Mouse (Mus musculus) mouse embryonic stem cell (cell line): ENCODE data around the gene Fignl1.

ENCODE experiments used
- in situ Hi-C, 2 experiments: fragments of 300-500 bp; cut with MboI; formaldehyde crosslinking; loops; 1 replicate in 1 of 2; 3 replicates in 1 of 2; pipeline ENCODE4 v1.14.3; 2019 to 2020; ENCODE audit warnings: low sequenced_read_pairs in 2 of 2, low pct_unique_long_range_greater_than_20kb in 1 of 2, mixed read lengths in 1 of 2; ENCODE audit not compliant: unreplicated experiment in 1 of 2

Gene Fignl1

DNA sequence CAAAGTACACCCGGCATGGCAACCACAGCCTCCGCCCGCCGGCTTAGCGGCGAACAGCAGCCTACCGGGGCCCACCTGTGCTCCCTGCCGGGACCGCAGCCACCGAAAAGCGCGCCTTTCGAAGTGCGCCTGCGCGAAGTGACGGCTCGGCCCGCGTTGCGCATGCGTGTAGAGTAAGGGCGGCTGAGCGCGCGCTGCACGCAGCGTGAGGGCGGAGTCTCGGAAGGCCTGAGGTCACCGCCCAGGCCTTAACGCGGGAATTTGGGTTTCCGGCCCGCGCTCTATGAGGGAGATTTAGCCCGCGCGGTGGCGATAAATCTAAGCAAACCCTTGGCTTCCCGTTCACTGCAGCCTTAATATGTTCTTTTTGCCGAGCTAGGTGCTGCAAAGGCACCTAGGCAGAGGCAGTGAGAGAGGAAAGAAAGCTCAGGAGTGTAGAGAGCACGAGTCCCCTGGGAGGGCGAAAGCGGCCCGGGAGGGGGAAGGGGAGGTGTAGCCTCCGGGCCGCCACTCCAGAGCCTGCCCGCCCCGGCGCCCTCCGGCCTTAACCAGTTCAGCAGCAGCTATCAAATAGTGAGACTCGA, at the start of gene Fignl1:
Gene Fignl1, minus strand, starts transcription at position 143 of the 584 bp plus-strand sequence.
- in situ Hi-C loops, result loop anchor here (25.0 kb wide), 1 partner anchor 728 kb away; no protein-coding TSS in a partner anchor

DNA sequence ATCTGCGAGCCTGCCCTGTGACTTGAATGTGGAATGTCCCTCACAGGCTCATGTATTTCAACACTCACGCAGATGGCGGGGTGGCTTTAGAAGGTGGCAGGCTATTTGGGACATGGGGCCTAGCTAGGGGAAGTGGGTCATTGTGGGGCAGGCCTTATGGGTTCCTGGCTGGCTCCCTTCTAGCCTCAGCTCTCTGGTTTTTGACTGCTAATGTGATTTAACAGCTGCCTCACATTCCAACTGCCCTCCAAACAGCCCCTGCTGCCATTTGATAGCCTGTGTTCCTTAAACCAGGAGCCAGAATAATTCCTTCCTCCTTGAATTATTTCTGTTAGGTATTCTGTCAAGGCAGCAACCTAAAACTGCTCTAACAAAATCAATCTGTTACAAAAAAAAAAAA, 48.2 kb upstream of the Fignl1 start:
- in situ Hi-C loops, result no loop called here

- in situ Hi-C loops, result no loop called here
Measured at GRCm38 (mm10) chr11:11855685-11856131, 46.9 kb upstream of the Fignl1 start.

GRCm38 (mm10) chr11:11855061-11855672, 46.4 kb upstream of the Fignl1 start:
- in situ Hi-C loops, result no loop called here

GRCm38 (mm10) chr11:11853731-11854461, 45.1 kb upstream of the Fignl1 start:
- in situ Hi-C loops, result no loop called here

GRCm38 (mm10) chr11:11851957-11852505, 43.3 kb upstream of the Fignl1 start:
- in situ Hi-C loops, result no loop called here

DNA sequence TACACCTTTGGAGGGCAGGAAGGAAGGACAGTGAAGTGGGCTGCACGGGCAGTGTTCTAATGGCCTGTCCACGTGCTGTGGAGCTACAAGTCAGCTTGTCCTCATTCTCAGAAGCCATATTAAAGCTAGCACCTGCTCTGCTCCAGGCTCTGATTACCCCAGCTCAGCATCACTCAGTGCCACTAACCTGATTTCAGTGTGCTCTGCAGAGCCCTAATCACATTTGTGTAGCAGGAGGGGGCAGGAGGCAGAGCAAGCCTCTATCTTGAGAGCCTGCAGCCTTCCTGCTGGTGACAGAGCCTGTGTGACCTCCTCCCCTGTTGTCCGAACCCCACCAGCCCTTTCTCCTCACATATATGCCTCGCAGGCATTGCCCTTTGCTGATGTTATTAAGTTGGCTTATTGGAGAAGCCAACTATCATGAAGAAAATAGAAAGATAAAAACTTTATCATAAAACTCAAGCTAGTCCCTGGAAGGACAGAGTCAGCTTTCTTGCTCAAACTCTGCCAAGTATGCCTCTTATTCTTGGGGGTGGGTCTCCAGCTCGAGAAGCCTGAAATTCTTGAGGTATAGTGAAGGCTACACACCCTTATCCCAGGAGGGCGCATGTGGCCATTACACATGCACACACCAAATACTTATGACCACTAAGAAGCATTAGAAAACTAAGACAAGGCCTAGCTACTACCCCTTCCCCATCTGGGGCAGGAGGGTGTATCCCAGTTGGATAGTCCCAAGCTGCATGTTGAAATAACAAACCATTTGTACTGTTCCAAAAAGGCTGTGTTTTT, 41.9 kb upstream of the Fignl1 start:
- in situ Hi-C loops, result no loop called here

DNA sequence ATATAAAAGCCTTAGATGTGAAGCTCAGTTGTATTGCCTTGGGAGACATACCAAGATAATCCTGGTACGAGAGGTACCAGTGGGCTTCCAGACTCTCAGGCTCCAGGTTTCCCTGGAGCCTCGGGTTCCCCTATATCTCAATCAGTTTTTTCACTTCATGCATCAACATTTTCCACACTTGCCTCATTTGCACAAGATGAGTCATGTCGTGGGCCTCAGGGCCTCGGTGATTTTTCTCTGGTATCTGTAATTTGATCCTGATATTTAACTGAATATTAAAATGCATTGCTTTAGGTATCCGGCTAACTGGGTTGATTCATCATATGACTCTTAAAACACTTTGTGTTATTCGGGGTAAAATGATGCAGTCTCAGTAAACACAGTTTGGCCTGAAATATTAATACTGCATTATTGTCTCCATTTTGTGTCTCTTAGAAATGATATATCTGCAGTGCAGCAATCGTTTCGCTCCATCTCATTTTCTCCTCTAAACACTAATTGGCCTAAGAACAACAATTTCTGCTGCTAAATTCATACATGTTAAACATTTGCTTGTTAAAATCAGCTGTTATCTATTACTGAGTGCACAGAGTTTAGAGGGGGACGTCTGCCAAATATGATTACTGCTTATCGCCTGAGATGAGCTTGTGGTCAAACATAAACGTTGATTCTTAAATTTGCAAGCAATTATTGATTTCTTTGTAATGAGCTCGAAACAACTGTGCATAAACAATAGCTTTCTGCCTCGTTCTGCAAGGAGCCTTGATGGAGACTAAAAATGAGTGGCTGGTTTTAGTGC, 41.0 kb upstream of the Fignl1 start:
- in situ Hi-C loops, result no loop called here

- in situ Hi-C loops, result no loop called here
Measured at GRCm38 (mm10) chr11:11848467-11848866, 39.7 kb upstream of the Fignl1 start.

- in situ Hi-C loops, result no loop called here
Measured at GRCm38 (mm10) chr11:11845044-11845443, 36.3 kb upstream of the Fignl1 start.

DNA sequence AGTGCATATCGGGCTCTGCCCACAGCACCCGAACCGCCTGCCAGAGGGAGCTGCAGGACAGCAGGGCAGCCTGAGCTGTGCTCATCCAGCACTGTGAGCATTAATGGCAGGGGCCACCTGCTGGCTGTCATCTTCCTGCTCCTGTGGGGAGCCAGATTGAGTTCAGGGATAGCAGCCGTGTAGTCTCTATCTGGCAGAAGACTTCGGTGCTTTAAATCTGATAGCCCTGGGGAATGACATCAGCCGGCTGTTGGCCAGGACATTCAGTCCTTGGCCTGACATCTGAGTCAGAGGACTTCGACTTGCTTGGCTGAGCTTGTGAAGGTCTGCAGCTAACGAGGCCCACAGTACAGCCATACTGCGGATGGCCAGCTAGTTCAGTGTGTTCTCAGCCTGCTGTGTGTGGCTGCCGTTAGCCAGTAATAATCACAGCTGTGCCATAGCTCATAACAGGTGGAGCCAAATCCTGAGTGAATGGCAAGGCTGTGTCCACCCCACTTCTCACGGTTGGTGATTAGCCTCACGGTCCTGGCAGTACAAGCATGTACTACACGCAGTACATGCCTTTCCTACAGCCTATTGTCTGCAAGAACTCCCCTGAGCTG, 35.7 kb upstream of the Fignl1 start:
- in situ Hi-C loops, result no loop called here

GRCm38 (mm10) chr11:11841590-11841989, 32.8 kb upstream of the Fignl1 start:
- in situ Hi-C loops, result no loop called here

- in situ Hi-C loops, result no loop called here
Measured at GRCm38 (mm10) chr11:11840746-11841145, 32.0 kb upstream of the Fignl1 start.

GRCm38 (mm10) chr11:11839874-11840273, 31.1 kb upstream of the Fignl1 start:
- in situ Hi-C loops, result no loop called here

DNA sequence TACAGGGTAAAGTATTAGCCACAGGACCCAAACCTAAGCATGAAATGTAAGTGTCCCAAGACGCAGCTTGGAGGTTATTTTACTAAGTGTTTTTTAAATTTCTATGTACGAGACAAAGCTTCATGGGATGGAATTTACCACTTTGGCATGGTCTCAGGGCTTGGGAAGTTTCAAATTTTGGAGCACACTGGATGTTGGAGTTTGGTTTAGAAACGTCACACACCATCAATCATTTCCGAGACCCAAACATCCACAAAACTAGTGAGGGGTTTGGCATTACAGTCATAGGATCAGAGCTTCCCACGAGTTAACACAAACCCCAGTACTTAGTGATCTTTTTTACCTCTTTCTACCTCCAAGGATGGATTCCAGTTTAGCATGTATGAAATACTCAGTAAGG, 28.6 kb upstream of the Fignl1 start:
- in situ Hi-C loops, result no loop called here

DNA sequence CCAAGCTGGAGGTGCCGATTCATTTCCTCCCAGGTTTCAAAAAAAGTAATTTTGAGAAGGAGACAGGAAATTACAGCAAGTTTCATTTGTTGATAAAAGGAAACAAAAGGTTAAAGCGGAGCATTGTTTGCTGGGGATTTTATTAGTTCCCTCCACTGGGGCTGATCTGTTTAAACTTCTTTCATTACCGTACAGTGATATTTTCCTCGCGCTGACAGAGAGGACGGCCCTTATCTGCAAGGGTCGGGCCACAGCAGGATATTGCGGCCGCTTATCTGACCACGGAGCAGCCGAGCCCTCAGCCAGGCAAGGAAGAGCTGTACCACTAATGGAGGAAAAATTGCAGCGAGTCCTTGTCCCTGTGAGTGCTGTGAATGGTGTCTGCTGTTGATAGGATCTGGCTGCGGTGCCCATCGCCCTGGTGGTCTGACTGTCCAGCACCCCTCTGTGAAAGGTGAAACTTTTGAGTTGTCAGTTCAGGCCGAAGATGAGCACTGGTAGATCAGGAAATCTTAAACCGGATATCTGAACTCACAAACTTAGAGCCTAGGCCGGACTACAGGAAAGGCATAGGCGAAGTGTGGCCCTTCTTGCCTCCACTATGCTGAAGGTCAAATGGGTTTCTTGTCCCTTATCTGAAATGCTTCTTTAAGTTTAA, 28.1 kb upstream of the Fignl1 start:
- in situ Hi-C loops, result no loop called here

GRCm38 (mm10) chr11:11836262-11836661, 27.5 kb upstream of the Fignl1 start:
- in situ Hi-C loops, result no loop called here
